Mouse (Mus musculus): ENCODE measurements around the gene Zfp213. TPM values are rescaled to one million over a fixed set of nuclear protein-coding genes. Genes with fewer than 3 reads are reported as not detected.

The Zfp213 gene
- 14.2 TPM for polyA plus RNA-seq (2017; shearing (Covaris generic))

DNA sequence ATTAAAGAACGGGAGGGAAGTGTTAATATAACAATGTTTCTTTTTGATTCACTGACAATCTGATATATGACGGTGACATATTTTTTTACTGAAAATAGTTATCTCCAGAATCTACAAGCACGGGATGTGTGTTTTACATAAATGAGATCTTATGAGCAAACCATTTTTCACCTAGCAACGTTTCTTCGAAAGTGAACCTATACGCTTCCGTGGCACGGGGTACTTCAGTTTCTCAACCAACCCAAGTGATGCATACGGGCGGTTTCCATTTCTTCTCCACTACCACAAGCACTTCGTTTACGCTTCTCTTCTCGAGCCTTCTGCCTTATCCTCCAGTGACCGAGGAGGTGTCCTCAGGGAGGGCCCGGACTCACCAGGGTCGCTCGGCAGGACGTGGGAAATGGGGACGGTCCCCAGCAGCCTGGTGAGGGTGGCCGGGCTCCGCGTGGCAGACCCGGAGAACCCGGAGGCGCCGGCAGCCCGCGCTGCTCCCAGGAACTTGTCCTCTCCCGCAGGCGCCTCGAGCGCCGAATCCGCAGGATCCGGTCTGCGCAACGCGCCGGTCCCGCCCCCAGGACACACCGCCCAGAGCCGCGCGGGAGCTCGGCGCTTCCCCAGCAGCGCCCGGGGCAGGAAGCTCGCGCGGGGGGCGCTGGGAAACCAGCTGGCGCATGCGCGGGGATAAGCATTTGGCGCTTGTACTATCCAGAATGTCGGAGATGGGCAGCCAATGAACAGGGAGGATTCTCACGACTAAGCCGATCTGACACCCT is at the start of gene Zfp213:
Gene Zfp213, minus strand, starts transcription at position 644 of the 773 bp plus-strand sequence.

GRCm38 (mm10) chr17:23600641-23601622 is 36.9 kb upstream of the Zfp213 start, which contains the start of gene Zscan10:
TSS of gene Zscan10 (plus strand) at chr17:23600856.

DNA sequence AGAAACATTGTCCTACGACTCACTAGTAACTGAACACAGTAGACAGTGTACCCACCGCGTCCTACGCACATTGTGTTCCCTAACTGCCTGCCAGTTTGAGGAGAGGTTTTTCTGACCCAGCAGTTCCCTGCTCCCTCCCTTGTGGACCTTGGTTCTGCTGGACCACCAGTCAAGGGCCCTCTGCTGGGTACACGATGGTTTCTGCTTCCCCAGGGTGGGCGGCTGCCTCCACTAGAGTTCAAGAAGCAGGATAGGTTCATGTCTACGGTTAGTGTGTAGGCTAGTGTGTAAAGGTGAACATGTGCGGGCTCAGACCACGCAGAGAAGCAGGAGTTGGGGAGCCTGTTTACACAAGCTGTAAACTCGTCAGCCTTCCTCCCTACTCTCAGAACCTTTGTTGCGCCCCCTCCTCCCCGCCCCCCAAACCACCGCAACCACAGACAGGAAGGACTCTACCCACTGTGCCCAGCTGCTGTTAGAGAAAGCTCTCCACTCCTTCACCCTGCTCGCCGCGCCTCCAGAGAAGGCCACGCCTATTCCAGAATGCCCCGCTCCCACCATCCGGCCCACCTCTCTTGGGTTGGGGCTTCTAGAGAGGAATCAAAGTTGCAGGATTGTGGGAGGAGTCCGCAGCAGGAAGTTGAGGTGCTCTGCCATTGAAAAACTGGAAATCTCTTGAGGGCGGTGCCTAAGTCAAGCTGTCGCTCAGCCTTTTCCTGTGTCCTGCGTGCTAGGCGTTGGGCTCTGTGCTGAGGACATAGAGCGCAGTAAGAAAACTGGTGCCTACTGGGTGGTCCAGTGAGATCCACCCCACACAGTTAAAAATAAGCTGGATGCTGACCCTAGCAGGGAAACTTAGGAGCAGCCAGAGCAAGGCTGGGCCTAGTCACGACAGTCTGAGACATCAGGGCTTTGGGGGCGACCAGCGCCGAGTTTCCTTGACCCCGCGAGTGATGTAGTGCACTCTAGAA is 34.8 kb upstream of the Zfp213 start, which contains the start of gene Zfp13:
Gene Zfp13, minus strand, starts transcription at position 906 of the 971 bp plus-strand sequence.

Other genes starting within 250 kb of the Zfp213 start
- not detected for gene Vmn2r115, start 220.5 kb downstream of the Zfp213 start, polyA plus RNA-seq (2017; shearing (Covaris generic))
- not detected for gene Vmn2r116, start 179.6 kb downstream of the Zfp213 start, polyA plus RNA-seq (2017; shearing (Covaris generic))
- not detected for gene Vmn2r117, start 84.5 kb downstream of the Zfp213 start, polyA plus RNA-seq (2017; shearing (Covaris generic))
- gene Zfp13, start 35.2 kb upstream of the Zfp213 start, polyA plus RNA-seq (2017; shearing (Covaris generic)) = not detected
- 0.89 TPM for gene Zscan10, start 36.6 kb upstream of the Zfp213 start, polyA plus RNA-seq (2017; shearing (Covaris generic))
- gene Mmp25, start 81.0 kb upstream of the Zfp213 start, polyA plus RNA-seq (2017; shearing (Covaris generic)) = 0.60 TPM
- gene Bicdl2, start 96.3 kb upstream of the Zfp213 start, polyA plus RNA-seq (2017; shearing (Covaris generic)) = not detected
- 64.9 TPM for gene Hcfc1r1, start 109.4 kb upstream of the Zfp213 start, polyA plus RNA-seq (2017; shearing (Covaris generic))
- 31.2 TPM for gene Thoc6, start 109.6 kb upstream of the Zfp213 start, polyA plus RNA-seq (2017; shearing (Covaris generic))
- gene Tnfrsf12a, start 113.2 kb upstream of the Zfp213 start, polyA plus RNA-seq (2017; shearing (Covaris generic)) = 6.5 TPM
- not detected for gene Cldn6, start 115.0 kb upstream of the Zfp213 start, polyA plus RNA-seq (2017; shearing (Covaris generic))
- gene Cldn9, start 119.8 kb upstream of the Zfp213 start, polyA plus RNA-seq (2017; shearing (Covaris generic)) = not detected
- gene 1520401A03Rik, start 158.5 kb upstream of the Zfp213 start, polyA plus RNA-seq (2017; shearing (Covaris generic)) = not detected
- gene Pkmyt1, start 162.1 kb upstream of the Zfp213 start, polyA plus RNA-seq (2017; shearing (Covaris generic)) = 19.9 TPM
- 8.8 TPM for gene Paqr4, start 176.6 kb upstream of the Zfp213 start, polyA plus RNA-seq (2017; shearing (Covaris generic))
- 5.7 TPM for gene Kremen2, start 181.6 kb upstream of the Zfp213 start, polyA plus RNA-seq (2017; shearing (Covaris generic))
- gene Flywch1, start 207.4 kb upstream of the Zfp213 start, polyA plus RNA-seq (2017; shearing (Covaris generic)) = 31.6 TPM
- gene Flywch2, start 221.8 kb upstream of the Zfp213 start, polyA plus RNA-seq (2017; shearing (Covaris generic)) = 4.9 TPM
- gene Srrm2, start 226.3 kb upstream of the Zfp213 start, polyA plus RNA-seq (2017; shearing (Covaris generic)) = 454 TPM